Mouse (Mus musculus) E14TG2a.4 (cell line): ENCODE measurements around the gene Nr1h2.

ENCODE experiments used
- CTCF ChIP-seq: conservative IDR thresholded peaks from 2 replicates; pipeline ENCODE4 v1.5.1; 2014; ENCODE audit warnings: low read length
- NANOG ChIP-seq: IDR thresholded peaks from 2 replicates; pipeline ENCODE4 v1.6.1; 2014; ENCODE audit warnings: borderline replicate concordance, low read length, mixed read lengths
- POU5F1 ChIP-seq: IDR thresholded peaks from 2 replicates; pipeline ENCODE4 v1.6.1; 2014; ENCODE audit warnings: low read length, borderline replicate concordance

- TF ChIP-seq CTCF: no peak
- no peak for TF ChIP-seq NANOG
- no peak for TF ChIP-seq POU5F1
Observed at GRCm38 (mm10) chr7:44596051-44596450, 42.3 kb upstream of the Nr1h2 start.
